Mouse (Mus musculus) retina, adult 2 months (tissue): ENCODE data around the gene Sost.

ENCODE experiments used
- DNase-seq: peaks from one replicate; pipeline ENCODE4 v3.0.0-alpha.2; 2012; ENCODE audit warnings: low read depth, low spot score

Sost gene

GRCm38 (mm10) chr11:101983431-101983921 is 16.7 kb upstream of the Sost start:
- no peak for DNase-seq

GRCm38 (mm10) chr11:101982981-101983411 is 16.2 kb upstream of the Sost start:
- DNase-seq, result no peak

- DNase-seq, result no peak
These were observed 15.0 kb upstream of the Sost start for GRCm38 (mm10) chr11:101981850-101982249.

- no peak for DNase-seq
These were observed 13.9 kb upstream of the Sost start for GRCm38 (mm10) chr11:101980603-101981157.

- DNase-seq, result no peak
These were observed 12.3 kb upstream of the Sost start for GRCm38 (mm10) chr11:101979140-101979539.

GRCm38 (mm10) chr11:101976949-101977348 is 10.1 kb upstream of the Sost start:
- DNase-seq, result no peak

- no peak for DNase-seq
These were observed 8.1 kb upstream of the Sost start for GRCm38 (mm10) chr11:101974923-101975322.

- no peak for DNase-seq
These were observed 7.4 kb upstream of the Sost start for GRCm38 (mm10) chr11:101974181-101974580.

GRCm38 (mm10) chr11:101973496-101973895 is 6.7 kb upstream of the Sost start:
- DNase-seq, result no peak

GRCm38 (mm10) chr11:101972651-101973050 is 5.8 kb upstream of the Sost start:
- no peak for DNase-seq

- DNase-seq, result no peak
These were observed 5.3 kb upstream of the Sost start for GRCm38 (mm10) chr11:101972097-101972496.

GRCm38 (mm10) chr11:101971410-101971809 is 4.6 kb upstream of the Sost start:
- DNase-seq, result no peak

- DNase-seq, result no peak
These were observed 3.0 kb upstream of the Sost start for GRCm38 (mm10) chr11:101969835-101970234.

- peak; percentile 69 for DNase-seq
These were observed 2.0 kb upstream of the Sost start for GRCm38 (mm10) chr11:101968791-101969190.

- DNase-seq, result no peak
These were observed 1.5 kb upstream of the Sost start for GRCm38 (mm10) chr11:101968311-101968710.

- DNase-seq, result no peak
These were observed 1.3 kb downstream of the Sost start for GRCm38 (mm10) chr11:101965553-101965952.

- no peak for DNase-seq
These were observed 2.2 kb downstream of the Sost start for GRCm38 (mm10) chr11:101964647-101965046.

- no peak for DNase-seq
These were observed 3.1 kb downstream of the Sost start for GRCm38 (mm10) chr11:101963473-101964291.

- DNase-seq, result no peak
These were observed 3.8 kb downstream of the Sost start for GRCm38 (mm10) chr11:101963043-101963442.

- no peak for DNase-seq
These were observed 9.3 kb downstream of the Sost start for GRCm38 (mm10) chr11:101957476-101957875.

- DNase-seq, result no peak
These were observed 13.4 kb downstream of the Sost start for GRCm38 (mm10) chr11:101953441-101953840.

- DNase-seq, result no peak
These were observed 14.1 kb downstream of the Sost start for GRCm38 (mm10) chr11:101952541-101953341.
